Mouse (Mus musculus) lung, embryonic 15.5 days (tissue): ENCODE results near the gene Wdr95. TPM values are rescaled to one million over a fixed set of nuclear protein-coding genes. Genes with fewer than 3 reads are reported as not detected.

Experiments
- ATAC-seq: fragments of 200-750 bp; cut with Nextera tagmentation; 2 replicates; pipeline ENCODE4 v1.8.0; 2017; ENCODE audit warnings: moderate number of reproducible peaks, borderline replicate concordance; ENCODE audit not compliant: low FRiP score, low TSS enrichment; ENCODE audit errors: extremely low read depth
- H3K27ac ChIP-seq: fragments of 300-500 bp; sonication (generic); 2 replicates; pipeline ENCODE4 v1.5.1; 2015; ENCODE audit warnings: moderate library complexity, mild to moderate bottlenecking, inconsistent platforms
- H3K27me3 ChIP-seq: fragments of 300-500 bp; sonication (generic); 2 replicates; pipeline ENCODE4 v1.6.1; 2015; ENCODE audit warnings: inconsistent platforms
- H3K36me3 ChIP-seq: fragments of 300-500 bp; sonication (generic); 2 replicates; pipeline ENCODE4 v1.6.1; 2015; ENCODE audit warnings: inconsistent platforms
- H3K4me1 ChIP-seq: fragments of 300-500 bp; sonication (generic); 2 replicates; pipeline ENCODE4 v1.6.1; 2015; ENCODE audit warnings: inconsistent platforms
- H3K4me2 ChIP-seq: fragments of 300-500 bp; sonication (generic); 2 replicates; pipeline ENCODE4 v1.6.1; 2015; ENCODE audit warnings: inconsistent platforms, mild to moderate bottlenecking, moderate library complexity
- H3K4me3 ChIP-seq: fragments of 300-500 bp; sonication (generic); 2 replicates; pipeline ENCODE4 v1.5.1; 2015; ENCODE audit warnings: mild to moderate bottlenecking, inconsistent platforms
- H3K9ac ChIP-seq: fragments of 300-500 bp; sonication (generic); 2 replicates; pipeline ENCODE4 v1.6.1; 2015; ENCODE audit warnings: inconsistent platforms
- H3K9me3 ChIP-seq: fragments of 300-500 bp; sonication (generic); 2 replicates; pipeline ENCODE4 v1.6.1; 2016; ENCODE audit warnings: inconsistent platforms
- WGBS: fragments of 180-500 bp; shearing (Covaris S2); methylation state at CpG from one replicate; pipeline ENCODE4 v1.1.7; 2015; 5-methylcytosine and 5-hydroxymethylcytosine counted together
- polyA plus RNA-seq: library from polyadenylated mRNA; unstranded; fragments of >200 nt; fragmentation: Nextera tagmentation; extraction: Ambion mirVana; gene quantifications from 2 replicates; pipeline ENCODE4 v1.2.1, GENCODE M21; 2015

Gene Wdr95
- polyA plus RNA-seq, 1 experiment from 2014 or later = 0.26 TPM

- peaks cover 6% of the 10 kb centered on the region; the same call in 1 of the 2 replicates for H3K4me1 ChIP-seq
- no peaks in the 10 kb centered on the region for H3K9me3 ChIP-seq
- no peak for ATAC-seq
- H3K27ac ChIP-seq = no peak overlapping the region
- H3K4me2 ChIP-seq = no peak overlapping the region
- H3K4me3 ChIP-seq = no peak overlapping the region
- 93% methylated on average over 1 of the region's 1 CpGs for WGBS
- H3K27me3 ChIP-seq = no peaks in the 10 kb centered on the region
- no peaks in the 10 kb centered on the region for H3K36me3 ChIP-seq
- H3K9ac ChIP-seq = no peak overlapping the region
Measured at GRCm38 (mm10) chr5:149585231-149585630, 56.8 kb downstream of the Wdr95 start.

GRCm38 (mm10) chr5:149585910-149586309 lies 57.4 kb downstream of the Wdr95 start:
- Histone ChIP-seq H3K4me2 (no peak overlapping the region), H3K4me3 (no peak overlapping the region), H3K4me1 (peaks cover 6% of the 10 kb centered on the region; the same call in 1 of the 2 replicates), H3K9me3 (no peaks in the 10 kb centered on the region), H3K27ac (no peak overlapping the region), H3K36me3 (no peaks in the 10 kb centered on the region), H3K9ac (no peak overlapping the region), H3K27me3 (no peaks in the 10 kb centered on the region)
- 63% methylated on average over 10 of the region's 10 CpGs for WGBS
- no peak for ATAC-seq

GRCm38 (mm10) chr5:149587327-149587895 lies 58.9 kb downstream of the Wdr95 start:
- H3K36me3 ChIP-seq = no peaks in the 10 kb centered on the region
- peaks cover 6% of the 10 kb centered on the region; the same call in 1 of the 2 replicates for H3K4me1 ChIP-seq
- H3K9me3 ChIP-seq = no peaks in the 10 kb centered on the region
- no peak overlapping the region for H3K27ac ChIP-seq
- WGBS = 75% methylated on average over 11 of the region's 11 CpGs
- no peak overlapping the region for H3K4me3 ChIP-seq
- no peaks in the 10 kb centered on the region for H3K27me3 ChIP-seq
- H3K4me2 ChIP-seq = no peak overlapping the region
- no peak for ATAC-seq
- H3K9ac ChIP-seq = no peak overlapping the region

- H3K9ac ChIP-seq = no peak overlapping the region
- H3K9me3 ChIP-seq = no peaks in the 10 kb centered on the region
- no peak overlapping the region for H3K27ac ChIP-seq
- no peak overlapping the region for H3K4me2 ChIP-seq
- H3K36me3 ChIP-seq = no peaks in the 10 kb centered on the region
- H3K4me3 ChIP-seq = no peak overlapping the region
- WGBS = 40% methylated on average over 7 of the region's 7 CpGs
- peaks cover 6% of the 10 kb centered on the region; the same call in 1 of the 2 replicates for H3K4me1 ChIP-seq
- no peak for ATAC-seq
- H3K27me3 ChIP-seq = no peaks in the 10 kb centered on the region
Measured at GRCm38 (mm10) chr5:149588814-149589534, 60.5 kb downstream of the Wdr95 start.

GRCm38 (mm10) chr5:149589932-149590331 lies 61.5 kb downstream of the Wdr95 start:
- Histone ChIP-seq H3K4me3 (no peak overlapping the region), H3K9ac (no peak overlapping the region), H3K27me3 (no peaks in the 10 kb centered on the region), H3K4me1 (peaks cover 5% of the 10 kb centered on the region; the same call in 1 of the 2 replicates), H3K4me2 (no peak overlapping the region), H3K27ac (no peak overlapping the region), H3K9me3 (no peaks in the 10 kb centered on the region), H3K36me3 (no peaks in the 10 kb centered on the region)
- 40% methylated on average over 3 of the region's 3 CpGs for WGBS
- no peak for ATAC-seq

GRCm38 (mm10) chr5:149594215-149594614 lies 65.7 kb downstream of the Wdr95 start:
- H3K4me3 ChIP-seq = no peak overlapping the region
- ATAC-seq = no peak
- no peaks in the 10 kb centered on the region for H3K27me3 ChIP-seq
- H3K4me2 ChIP-seq = no peak overlapping the region
- no peaks in the 10 kb centered on the region for H3K9me3 ChIP-seq
- H3K27ac ChIP-seq = no peak overlapping the region
- H3K4me1 ChIP-seq = no peaks in the 10 kb centered on the region
- no peaks in the 10 kb centered on the region for H3K36me3 ChIP-seq
- 82% methylated on average over 3 of the region's 3 CpGs for WGBS
- H3K9ac ChIP-seq = no peak overlapping the region

GRCm38 (mm10) chr5:149597351-149597750 lies 68.9 kb downstream of the Wdr95 start:
- H3K9me3 ChIP-seq = no peaks in the 10 kb centered on the region
- no peak overlapping the region for H3K27ac ChIP-seq
- H3K4me2 ChIP-seq = no peak overlapping the region
- H3K4me3 ChIP-seq = no peak overlapping the region
- H3K4me1 ChIP-seq = no peaks in the 10 kb centered on the region
- 40% methylated on average over 18 of the region's 18 CpGs for whole genome bisulfite sequencing
- no peak overlapping the region for H3K9ac ChIP-seq
- H3K36me3 ChIP-seq = no peaks in the 10 kb centered on the region
- H3K27me3 ChIP-seq = no peaks in the 10 kb centered on the region
- ATAC-seq = no peak; the same call in 1 of the 2 replicates

GRCm38 (mm10) chr5:149601996-149602395 lies 73.5 kb downstream of the Wdr95 start:
- ATAC-seq = no peak
- Histone ChIP-seq H3K9ac (no peak overlapping the region), H3K27ac (no peak overlapping the region), H3K4me2 (no peak overlapping the region), H3K9me3 (no peaks in the 10 kb centered on the region), H3K4me3 (no peak overlapping the region), H3K27me3 (no peaks in the 10 kb centered on the region), H3K36me3 (no peaks in the 10 kb centered on the region), H3K4me1 (no peaks in the 10 kb centered on the region)
- WGBS = 93% methylated on average over 3 of the region's 3 CpGs

- no peaks in the 10 kb centered on the region for H3K27me3 ChIP-seq
- 68% methylated on average over 3 of the region's 3 CpGs for WGBS
- H3K9ac ChIP-seq = no peak overlapping the region
- H3K9me3 ChIP-seq = no peaks in the 10 kb centered on the region
- H3K4me1 ChIP-seq = no peaks in the 10 kb centered on the region
- no peak overlapping the region for H3K27ac ChIP-seq
- H3K4me3 ChIP-seq = no peak overlapping the region
- no peaks in the 10 kb centered on the region for H3K36me3 ChIP-seq
- no peak for ATAC-seq
- H3K4me2 ChIP-seq = no peak overlapping the region
Measured at GRCm38 (mm10) chr5:149603241-149603640, 74.8 kb downstream of the Wdr95 start.

GRCm38 (mm10) chr5:149607083-149607720 lies 78.7 kb downstream of the Wdr95 start:
- Histone ChIP-seq H3K9me3 (no peaks in the 10 kb centered on the region), H3K27me3 (no peaks in the 10 kb centered on the region), H3K36me3 (no peaks in the 10 kb centered on the region), H3K9ac (no peak overlapping the region), H3K4me2 (no peak overlapping the region), H3K4me3 (no peak overlapping the region), H3K27ac (no peak overlapping the region), H3K4me1 (no peaks in the 10 kb centered on the region)
- ATAC-seq = no peak
- WGBS = 68% methylated on average over 8 of the region's 8 CpGs

- 0 out of 2 replicates have a peak, but pooled peaks cover 3% of the 10 kb centered on the region for H3K36me3 ChIP-seq
- H3K27ac ChIP-seq = no peak overlapping the region
- no peaks in the 10 kb centered on the region for H3K4me1 ChIP-seq
- H3K9ac ChIP-seq = no peak overlapping the region
- H3K4me2 ChIP-seq = no peak overlapping the region
- WGBS = 54% methylated on average over 16 of the region's 16 CpGs
- no peak overlapping the region for H3K4me3 ChIP-seq
- no peaks in the 10 kb centered on the region for H3K27me3 ChIP-seq
- no peak for ATAC-seq
- no peaks in the 10 kb centered on the region for H3K9me3 ChIP-seq
Measured at GRCm38 (mm10) chr5:149611476-149612164, 83.1 kb downstream of the Wdr95 start.

GRCm38 (mm10) chr5:149612165-149612518 lies 83.7 kb downstream of the Wdr95 start:
- Histone ChIP-seq H3K4me3 (no peak overlapping the region), H3K27ac (no peak overlapping the region), H3K4me1 (no peaks in the 10 kb centered on the region), H3K27me3 (no peaks in the 10 kb centered on the region), H3K4me2 (no peak overlapping the region), H3K9ac (no peak overlapping the region), H3K36me3 (peaks cover 8% of the 10 kb centered on the region; the same call in 1 of the 2 replicates), H3K9me3 (no peaks in the 10 kb centered on the region)
- no peak; the same call in 1 of the 2 replicates for ATAC-seq
- WGBS = 85% methylated on average over 3 of the region's 3 CpGs
